Mouse (Mus musculus) midbrain, embryonic 11.5 days (tissue): ENCODE measurements at regions not wholly inside any gene's neighbourhood (a gene's known extent, or its start where the extent isn't known, plus 50 kb on each side); places are given as distances from the start of the nearest gene placed in this dataset.

Experiments
- ATAC-seq: fragments of 200-750 bp; cut with Nextera tagmentation; 2 replicates; pipeline ENCODE4 v1.8.0; 2017; ENCODE audit warnings: moderate TSS enrichment, moderate library complexity; ENCODE audit not compliant: low FRiP score
- DNase-seq: peaks from one replicate; pipeline ENCODE4 v3.0.0; 2015; ENCODE audit warnings: low spot score; ENCODE audit errors: missing footprints
- H3K27ac ChIP-seq: fragments of 300-500 bp; sonication (generic); 2 replicates; pipeline ENCODE4 v1.5.1; 2014; ENCODE audit warnings: low read depth, low read length
- H3K27me3 ChIP-seq: fragments of 300-500 bp; sonication (generic); 2 replicates; pipeline ENCODE4 v1.6.1; 2014; ENCODE audit warnings: mild to moderate bottlenecking, low read length, moderate library complexity, mixed read lengths; ENCODE audit not compliant: control insufficient read depth, insufficient read depth
- H3K36me3 ChIP-seq: fragments of 300-500 bp; sonication (generic); 2 replicates; pipeline ENCODE4 v1.6.1; 2014; ENCODE audit warnings: mild to moderate bottlenecking, low read length, moderate library complexity, mixed read lengths; ENCODE audit not compliant: control insufficient read depth, insufficient read depth
- H3K4me1 ChIP-seq: fragments of 300-500 bp; sonication (generic); 2 replicates; pipeline ENCODE4 v1.6.1; 2014; ENCODE audit warnings: low read length; ENCODE audit not compliant: control insufficient read depth, insufficient read depth
- H3K4me2 ChIP-seq: fragments of 300-500 bp; sonication (generic); 2 replicates; pipeline ENCODE4 v1.6.1; 2014; ENCODE audit warnings: mild to moderate bottlenecking, moderate library complexity
- H3K4me3 ChIP-seq: fragments of 300-500 bp; sonication (generic); 2 replicates; pipeline ENCODE4 v1.5.1; 2014; ENCODE audit warnings: low read depth, low read length
- H3K9ac ChIP-seq: fragments of 300-500 bp; sonication (generic); 2 replicates; pipeline ENCODE4 v1.6.1; 2014; ENCODE audit warnings: low read length
- H3K9me3 ChIP-seq: fragments of 300-500 bp; sonication (generic); 2 replicates; pipeline ENCODE4 v1.6.1; 2016; ENCODE audit warnings: low read length; ENCODE audit not compliant: control insufficient read depth
- WGBS: fragments of 180-500 bp; shearing (Covaris S2); extraction: QIAGEN DNeasy Blood & Tissue Kit; methylation state at CpG from one replicate; pipeline ENCODE4 v1.1.7; 2014; 5-methylcytosine and 5-hydroxymethylcytosine counted together

DNA sequence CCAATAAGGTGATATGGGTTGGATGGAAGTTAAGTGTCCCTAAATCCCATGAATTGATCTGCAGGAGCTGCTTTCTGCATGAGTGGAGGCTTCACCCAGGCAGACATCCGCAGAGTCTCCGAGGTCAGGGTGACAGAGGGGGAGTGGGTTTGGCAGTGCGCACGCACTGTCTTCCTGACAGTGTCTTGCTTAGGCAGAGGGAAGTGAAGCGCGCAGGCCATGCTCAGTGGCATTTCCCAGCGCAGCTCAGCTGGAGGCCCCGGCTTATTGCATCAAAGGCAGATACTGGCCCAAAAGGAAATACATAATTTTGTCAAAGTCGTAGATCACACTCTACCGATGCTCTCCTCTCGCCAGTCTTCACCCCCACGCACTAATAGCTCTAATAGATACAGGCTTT is 252.7 kb upstream of the Dnajc24 start:
- ATAC-seq (peak; percentile 70; the same call in 1 of the 2 replicates), DNase-seq (no peak)
- Histone ChIP-seq H3K27ac (no peak overlapping the region), H3K9ac (no peak overlapping the region), H3K4me2 (no peak overlapping the region), H3K9me3 (no peaks in the 10 kb centered on the region), H3K4me3 (no peak overlapping the region), H3K4me1 (peaks cover 5% of the 10 kb centered on the region), H3K27me3 (no peaks in the 10 kb centered on the region), H3K36me3 (no peaks in the 10 kb centered on the region)
- 35% methylated on average over 12 of the region's 12 CpGs for WGBS

DNA sequence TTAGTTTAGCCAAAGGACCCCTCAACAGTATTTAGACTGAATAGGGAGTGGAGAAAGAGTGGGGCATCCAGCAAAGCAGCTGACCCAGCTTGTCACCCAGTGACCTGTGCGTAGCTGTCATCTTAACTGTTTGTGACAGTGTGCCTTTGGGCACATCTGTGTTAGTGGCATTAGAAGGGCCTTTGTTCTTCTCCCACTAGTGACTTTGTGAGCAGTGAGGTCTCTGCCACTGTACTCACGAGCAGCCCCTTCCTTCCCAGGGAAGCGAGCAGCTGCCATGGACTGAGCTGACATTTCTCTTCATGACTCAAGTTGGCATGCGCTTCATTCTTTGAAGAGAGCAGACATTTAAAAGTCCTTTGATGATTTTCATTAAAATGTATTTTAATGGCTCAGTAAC is 231.0 kb upstream of the Dnajc24 start:
- H3K36me3 ChIP-seq, result no peaks in the 10 kb centered on the region
- H3K9ac ChIP-seq, result no peak overlapping the region
- H3K4me2 ChIP-seq, result no peak overlapping the region
- no peak overlapping the region for H3K27ac ChIP-seq
- DNase-seq (no peak), ATAC-seq (no peak)
- H3K27me3 ChIP-seq, result no peaks in the 10 kb centered on the region
- H3K4me1 ChIP-seq, result peaks cover 3% of the 10 kb centered on the region; the same call in 1 of the 2 replicates
- H3K4me3 ChIP-seq, result no peak overlapping the region
- no peaks in the 10 kb centered on the region for H3K9me3 ChIP-seq
- 65% methylated on average over 4 of the region's 4 CpGs for WGBS

- no peaks in the 10 kb centered on the region for H3K36me3 ChIP-seq
- H3K9ac ChIP-seq, result no peak overlapping the region
- no peak overlapping the region for H3K4me2 ChIP-seq
- H3K4me3 ChIP-seq, result no peak overlapping the region
- no peak for ATAC-seq
- H3K27me3 ChIP-seq, result no peaks in the 10 kb centered on the region
- H3K9me3 ChIP-seq, result no peaks in the 10 kb centered on the region
- WGBS, result 85% methylated on average over 5 of the region's 5 CpGs
- H3K27ac ChIP-seq, result no peak overlapping the region
- no peak for DNase-seq
- peaks cover 3% of the 10 kb centered on the region; the same call in 1 of the 2 replicates for H3K4me1 ChIP-seq
Measured at GRCm38 (mm10) chr2:106231136-106231535, 227.8 kb upstream of the Dnajc24 start.

DNA sequence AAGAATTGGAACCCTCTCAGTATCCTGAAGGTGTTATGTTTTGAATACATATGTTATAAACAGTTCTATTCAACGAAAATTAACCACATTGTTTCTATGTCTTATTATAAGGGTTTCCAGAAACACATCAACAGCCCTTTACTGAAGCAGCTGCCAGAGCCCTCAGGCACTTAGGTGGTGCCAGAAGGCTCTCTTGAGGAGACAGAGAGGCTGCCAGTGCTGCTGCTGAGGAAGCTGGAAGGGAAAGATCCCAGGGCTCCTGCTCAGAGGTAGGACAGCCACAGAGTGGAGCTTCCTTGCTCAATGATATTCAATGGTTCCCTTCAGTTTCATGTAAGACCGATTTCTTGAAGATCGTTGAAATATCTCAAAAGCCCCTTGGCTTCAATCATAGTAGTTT is 226.7 kb upstream of the Dnajc24 start:
- Histone ChIP-seq H3K27me3 (no peaks in the 10 kb centered on the region), H3K27ac (no peak overlapping the region), H3K4me2 (no peak overlapping the region), H3K36me3 (no peaks in the 10 kb centered on the region), H3K9me3 (no peaks in the 10 kb centered on the region), H3K4me1 (peaks cover 3% of the 10 kb centered on the region; the same call in 1 of the 2 replicates), H3K4me3 (no peak overlapping the region), H3K9ac (no peak overlapping the region)
- ATAC-seq (no peak), DNase-seq (no peak)
- WGBS, result 82% methylated on average over 3 of the region's 3 CpGs

DNA sequence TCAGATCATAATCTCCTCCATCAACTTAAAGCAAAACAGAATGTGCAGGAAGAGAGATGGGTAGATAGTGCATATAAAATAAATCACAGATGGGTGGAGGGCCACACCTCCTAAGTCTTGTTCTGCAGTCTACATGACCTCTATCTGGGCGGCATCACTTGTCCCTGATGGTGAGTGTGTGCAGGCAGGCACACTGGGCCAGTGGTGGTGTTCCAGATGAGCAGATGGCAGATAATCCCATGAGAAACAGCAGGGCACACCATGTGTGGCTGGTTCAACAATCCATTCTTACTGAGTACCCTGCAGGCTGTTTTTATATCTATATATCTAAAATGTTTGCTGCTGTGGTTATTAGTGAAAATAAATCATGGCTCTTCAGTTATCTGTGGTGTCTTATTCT is 224.9 kb upstream of the Dnajc24 start:
- Histone ChIP-seq H3K4me1 (no peaks in the 10 kb centered on the region), H3K9ac (no peak overlapping the region), H3K4me2 (no peak overlapping the region), H3K36me3 (no peaks in the 10 kb centered on the region), H3K27me3 (no peaks in the 10 kb centered on the region), H3K9me3 (no peaks in the 10 kb centered on the region), H3K27ac (no peak overlapping the region), H3K4me3 (no peak overlapping the region)
- WGBS, result 74% methylated on average over 1 of the region's 1 CpGs
- no peak for DNase-seq
- no peak for ATAC-seq

GRCm38 (mm10) chr2:106216169-106216568 is 212.8 kb upstream of the Dnajc24 start:
- no peak overlapping the region for H3K27ac ChIP-seq
- DNase-seq, result no peak
- H3K4me1 ChIP-seq, result no peaks in the 10 kb centered on the region
- H3K9ac ChIP-seq, result no peak overlapping the region
- H3K9me3 ChIP-seq, result no peaks in the 10 kb centered on the region
- WGBS, result 92% methylated on average over 3 of the region's 3 CpGs
- H3K36me3 ChIP-seq, result no peaks in the 10 kb centered on the region
- no peak for ATAC-seq
- no peak overlapping the region for H3K4me3 ChIP-seq
- H3K4me2 ChIP-seq, result no peak overlapping the region
- no peaks in the 10 kb centered on the region for H3K27me3 ChIP-seq

DNA sequence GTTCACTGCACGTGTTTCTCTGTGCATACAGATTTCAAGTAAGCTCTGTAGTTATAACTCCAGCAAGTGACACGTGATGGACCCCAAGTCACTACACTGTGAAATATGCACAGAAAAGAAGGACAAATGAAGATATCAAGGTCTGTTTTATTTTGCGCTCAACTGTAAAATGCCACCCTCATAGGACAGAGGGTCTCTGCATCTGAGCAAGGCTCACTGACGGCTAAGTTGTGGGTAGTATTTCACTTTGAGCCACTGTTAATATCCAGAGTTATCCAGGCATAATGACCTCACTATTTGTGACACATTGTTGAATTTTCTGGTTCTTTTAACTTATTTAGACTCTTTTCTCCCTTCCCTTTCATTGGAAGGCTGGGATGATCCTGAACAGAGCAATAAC is 210.4 kb upstream of the Dnajc24 start:
- no peaks in the 10 kb centered on the region for H3K9me3 ChIP-seq
- no peaks in the 10 kb centered on the region for H3K4me1 ChIP-seq
- no peak overlapping the region for H3K4me2 ChIP-seq
- H3K36me3 ChIP-seq, result no peaks in the 10 kb centered on the region
- no peak overlapping the region for H3K4me3 ChIP-seq
- no peak overlapping the region for H3K27ac ChIP-seq
- H3K9ac ChIP-seq, result no peak overlapping the region
- DNase-seq (no peak), ATAC-seq (no peak)
- H3K27me3 ChIP-seq, result no peaks in the 10 kb centered on the region
- 68% methylated on average over 4 of the region's 4 CpGs for WGBS

DNA sequence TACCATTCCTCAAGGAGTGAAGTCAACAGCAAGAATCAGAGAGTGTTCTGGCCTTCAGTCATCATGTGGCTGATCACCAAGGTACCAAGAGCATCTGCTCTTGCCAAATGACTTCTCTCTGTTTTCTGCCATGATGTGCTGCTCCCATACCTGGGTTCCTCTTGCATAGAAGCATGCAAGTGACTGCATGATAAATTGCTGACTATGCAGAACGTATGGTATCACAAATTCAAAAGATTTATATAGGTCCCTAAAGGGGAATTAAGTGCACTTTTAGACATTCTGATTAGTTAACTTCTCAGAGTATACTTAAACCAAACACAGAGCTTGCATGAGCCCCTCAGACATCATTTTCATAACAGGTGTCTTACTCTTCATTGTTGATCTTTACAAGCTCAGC is 207.4 kb upstream of the Dnajc24 start:
- no peaks in the 10 kb centered on the region for H3K36me3 ChIP-seq
- H3K4me1 ChIP-seq, result no peaks in the 10 kb centered on the region
- no peaks in the 10 kb centered on the region for H3K9me3 ChIP-seq
- no peak overlapping the region for H3K4me2 ChIP-seq
- H3K27ac ChIP-seq, result no peak overlapping the region
- H3K27me3 ChIP-seq, result no peaks in the 10 kb centered on the region
- H3K9ac ChIP-seq, result no peak overlapping the region
- no peak for DNase-seq
- no peak overlapping the region for H3K4me3 ChIP-seq
- ATAC-seq, result no peak
- 78% methylated on average over 1 of the region's 1 CpGs for WGBS

DNA sequence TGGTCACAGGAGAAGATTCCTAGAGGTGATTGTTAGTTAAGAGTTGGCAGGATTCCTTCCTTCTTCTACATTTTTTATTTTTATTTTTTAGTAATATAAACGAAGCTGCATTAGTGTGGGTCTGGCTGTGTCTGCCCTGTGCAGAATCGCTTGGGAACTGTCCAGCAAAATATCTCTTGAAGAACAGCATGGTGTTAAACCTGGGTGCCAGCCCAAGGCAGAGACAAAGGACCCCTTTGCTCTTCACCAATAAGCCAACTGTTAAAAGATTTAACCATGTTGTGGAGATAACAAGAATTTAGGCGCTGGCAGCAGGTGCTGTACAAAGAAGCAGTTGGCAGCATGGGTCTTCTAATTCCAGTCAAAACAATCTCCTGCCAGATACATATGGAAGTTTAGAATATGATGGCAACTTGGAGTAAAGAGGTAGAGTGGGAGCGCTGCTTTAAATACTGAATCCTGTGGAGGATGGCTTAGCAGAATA is 205.5 kb upstream of the Dnajc24 start:
- Histone ChIP-seq H3K27me3 (no peaks in the 10 kb centered on the region), H3K4me3 (no peak overlapping the region), H3K36me3 (no peaks in the 10 kb centered on the region), H3K9me3 (no peaks in the 10 kb centered on the region), H3K4me2 (no peak overlapping the region), H3K4me1 (no peaks in the 10 kb centered on the region), H3K27ac (no peak overlapping the region), H3K9ac (no peak overlapping the region)
- no peak for DNase-seq
- 73% methylated on average over 4 of the region's 4 CpGs for WGBS
- ATAC-seq, result no peak

DNA sequence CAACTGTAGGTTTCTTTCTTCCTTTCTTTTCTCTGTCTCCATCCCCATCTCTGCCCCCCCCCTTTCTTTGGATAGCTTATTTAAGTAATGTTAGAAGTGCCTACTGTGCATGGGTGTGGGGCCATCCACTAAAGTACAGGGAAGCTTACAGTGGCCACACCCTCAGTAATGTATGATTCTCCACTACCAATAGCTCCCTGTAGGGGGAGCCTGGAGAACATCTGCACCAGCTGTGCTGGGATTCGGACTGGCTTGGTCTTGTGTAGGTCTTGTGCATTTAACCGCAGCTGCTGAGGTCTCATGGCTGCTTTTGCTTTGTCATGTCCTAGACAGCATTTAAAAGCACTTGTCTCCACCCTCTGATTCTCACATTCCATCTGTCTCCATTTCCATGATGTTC is 196.8 kb upstream of the Dnajc24 start:
- no peaks in the 10 kb centered on the region for H3K9me3 ChIP-seq
- H3K9ac ChIP-seq, result no peak overlapping the region
- no peak overlapping the region for H3K4me2 ChIP-seq
- no peaks in the 10 kb centered on the region for H3K4me1 ChIP-seq
- WGBS, result 93% methylated on average over 2 of the region's 2 CpGs
- no peak overlapping the region for H3K4me3 ChIP-seq
- H3K27ac ChIP-seq, result no peak overlapping the region
- H3K36me3 ChIP-seq, result no peaks in the 10 kb centered on the region
- ATAC-seq (no peak), DNase-seq (no peak)
- H3K27me3 ChIP-seq, result no peaks in the 10 kb centered on the region; the same call in 1 of the 2 replicates
